Mouse (Mus musculus) stomach, postnatal 0 days (tissue): ENCODE measurements around the gene Parvb.

Experiments used
- CTCF ChIP-seq: IDR thresholded peaks from 2 replicates; pipeline ENCODE4 v1.5.1; 2016; ENCODE audit warnings: antibody characterized with exemption, low read depth, mild to moderate bottlenecking, moderate library complexity
- EP300 ChIP-seq: optimal IDR thresholded peaks from 2 replicates; pipeline ENCODE3; 2016; ENCODE audit warnings: antibody characterized with exemption

DNA sequence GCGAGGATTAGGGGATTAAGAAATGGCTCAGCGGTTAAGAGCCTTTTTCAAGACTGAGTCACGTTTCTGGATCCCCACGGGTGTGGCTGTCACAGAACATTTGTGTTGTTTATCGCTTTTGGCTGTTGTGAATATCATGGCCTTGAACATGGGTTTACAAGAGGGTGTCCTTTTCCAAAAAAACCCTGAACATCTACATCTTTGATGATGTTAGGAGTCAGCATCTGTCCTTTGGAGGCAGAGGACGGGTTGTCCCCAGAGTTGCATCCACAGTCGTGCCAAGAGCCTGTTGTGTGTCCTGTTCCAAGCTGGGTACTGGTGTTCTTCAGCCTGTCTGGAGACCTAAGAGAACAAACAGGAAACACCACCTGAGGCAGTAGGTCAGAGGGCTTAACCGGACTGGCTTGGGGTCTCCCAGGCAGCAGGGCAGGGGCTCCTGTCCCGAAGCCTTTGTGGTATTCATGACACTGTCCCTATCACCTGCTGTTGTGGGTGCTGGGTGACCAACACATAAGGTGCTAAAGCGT, 37.3 kb downstream of the Parvb start:
- no peak for TF ChIP-seq CTCF
- no peak for TF ChIP-seq EP300
